Mouse (Mus musculus): ENCODE measurements around the gene Bnip2.
"Not testable (repeated sequence)": the region's sequence is repeated elsewhere in the genome, so short reads cannot be mapped to it uniquely, and the experiment has no call there.

Gene Bnip2

GRCm38 (mm10) chr9:70011537-70012407, 22.5 kb downstream of the Bnip2 start:
- no peak for DNase-seq

DNA sequence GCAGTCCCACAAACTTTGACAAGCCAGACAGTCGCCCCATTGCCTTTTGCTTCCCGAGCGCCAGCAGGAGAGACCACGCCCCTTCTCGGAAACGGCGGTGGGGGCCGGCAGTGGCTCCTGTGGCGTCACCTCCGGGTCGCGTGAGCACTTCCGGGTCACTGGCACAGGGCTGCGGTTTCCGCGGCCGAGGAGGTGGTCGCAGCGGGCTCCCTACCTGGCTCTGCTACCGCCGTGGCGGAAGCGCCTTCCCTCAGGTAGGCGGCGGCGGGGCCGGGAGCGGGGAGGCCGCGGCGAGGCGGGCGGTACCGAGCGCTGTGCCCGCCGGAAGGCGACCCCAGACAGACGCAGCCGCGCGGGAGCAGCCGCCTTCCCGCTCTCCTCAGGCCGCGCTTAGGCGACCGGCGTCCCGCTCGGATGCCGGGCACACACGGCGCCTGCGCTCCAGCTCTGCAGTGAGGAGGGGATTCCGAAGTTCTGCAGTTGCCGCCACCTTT, 23.2 kb downstream of the Bnip2 start, which contains the start of gene Gtf2a2:
Gene Gtf2a2 (plus strand): TSS at position 143 of the 494 bp plus-strand sequence.
- peak; percentile 95 for DNase-seq

GRCm38 (mm10) chr9:70015632-70016031, 26.4 kb downstream of the Bnip2 start:
- DNase-seq = no peak

DNA sequence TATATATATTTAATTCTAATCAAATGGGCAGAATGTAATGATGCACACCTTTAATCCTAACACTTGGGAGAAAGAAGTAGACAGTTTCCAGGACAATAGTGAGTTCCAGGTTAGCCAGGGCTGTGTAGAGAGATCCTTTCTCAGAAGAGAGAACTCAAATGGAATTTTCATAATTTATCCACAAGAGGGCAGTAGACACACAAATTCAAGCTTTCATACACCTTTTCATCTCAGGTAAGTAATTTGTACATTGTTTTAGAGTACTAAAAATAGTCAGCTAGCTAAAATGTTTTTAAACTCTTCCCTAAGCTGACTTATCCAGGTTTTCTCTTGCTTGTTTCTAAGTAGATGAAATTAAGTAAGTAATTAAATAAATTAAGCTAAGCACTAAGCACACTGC, 29.6 kb downstream of the Bnip2 start:
- no peak for DNase-seq

DNA sequence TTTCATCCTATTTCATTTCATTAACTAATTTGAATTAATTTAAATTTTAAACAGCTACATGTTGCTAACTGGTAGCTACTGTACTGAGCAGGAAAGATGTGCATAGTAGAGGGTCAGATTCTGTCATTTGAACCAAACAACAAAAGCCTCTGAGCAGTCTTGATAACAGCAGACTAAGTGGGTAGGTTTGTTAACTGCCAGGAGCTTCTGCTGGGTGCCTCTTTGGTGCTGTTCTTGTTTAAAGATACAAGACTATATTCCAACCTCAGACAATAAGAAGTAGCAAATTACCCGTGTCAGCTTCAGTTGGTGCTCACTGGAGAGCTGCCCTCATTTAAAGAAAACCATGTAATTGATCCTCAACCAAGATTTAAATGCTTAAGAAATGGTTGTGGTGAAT, 32.3 kb downstream of the Bnip2 start:
- DNase-seq = no peak

GRCm38 (mm10) chr9:70022083-70022482, 32.8 kb downstream of the Bnip2 start:
- DNase-seq = no peak

DNA sequence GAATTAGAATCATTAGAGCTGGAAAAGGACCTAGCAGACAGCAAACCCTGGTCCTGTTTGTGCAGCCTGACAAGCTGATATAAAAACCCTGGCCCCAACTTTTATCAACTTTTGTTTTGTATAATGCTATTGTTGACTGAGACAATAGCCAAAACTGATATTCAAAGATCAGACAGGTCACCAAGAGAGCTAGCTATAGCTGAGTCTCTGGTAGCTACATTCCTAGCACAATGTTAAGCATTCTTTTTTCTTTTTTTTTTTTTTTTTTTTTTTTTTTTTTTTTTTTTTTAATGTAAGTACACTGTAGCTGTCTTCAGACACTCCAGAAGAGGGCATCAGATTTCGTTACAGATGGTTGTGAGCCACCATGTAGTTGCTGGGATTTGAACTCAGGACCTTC, 34.3 kb downstream of the Bnip2 start:
- not testable (repeated sequence) for DNase-seq

GRCm38 (mm10) chr9:70024648-70025047, 35.4 kb downstream of the Bnip2 start:
- no peak for DNase-seq

DNA sequence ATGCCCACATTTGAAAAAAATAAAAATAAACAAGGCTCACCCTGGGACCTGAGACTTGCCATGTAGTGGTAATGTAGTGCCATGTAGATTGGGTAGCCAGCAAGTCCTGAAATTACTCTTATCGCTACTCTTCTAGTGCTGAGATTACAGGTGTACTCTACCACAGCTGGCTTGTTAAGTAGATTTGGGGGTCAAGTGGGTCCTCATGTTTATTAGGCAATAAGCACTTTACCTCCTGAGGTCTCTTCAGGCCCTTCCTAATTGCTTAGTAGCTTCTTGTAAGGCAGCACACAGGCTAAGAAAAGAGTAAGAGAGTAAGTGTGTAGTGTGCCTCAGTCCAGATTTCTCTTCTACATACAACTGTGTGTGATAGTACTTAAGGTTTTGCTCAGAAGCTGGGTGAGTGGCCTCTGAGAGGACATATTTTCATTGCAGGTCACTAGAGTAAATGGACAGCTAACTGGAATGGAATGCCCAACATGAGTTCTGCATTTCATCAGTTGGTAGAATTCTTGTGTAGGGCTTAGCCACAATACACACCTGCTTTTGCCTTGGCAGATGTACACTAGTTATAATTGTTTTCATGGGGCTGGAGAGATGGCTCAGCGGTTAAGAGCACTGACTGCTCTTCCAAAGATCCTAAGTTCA, 36.2 kb downstream of the Bnip2 start:
- no peak for DNase-seq

DNA sequence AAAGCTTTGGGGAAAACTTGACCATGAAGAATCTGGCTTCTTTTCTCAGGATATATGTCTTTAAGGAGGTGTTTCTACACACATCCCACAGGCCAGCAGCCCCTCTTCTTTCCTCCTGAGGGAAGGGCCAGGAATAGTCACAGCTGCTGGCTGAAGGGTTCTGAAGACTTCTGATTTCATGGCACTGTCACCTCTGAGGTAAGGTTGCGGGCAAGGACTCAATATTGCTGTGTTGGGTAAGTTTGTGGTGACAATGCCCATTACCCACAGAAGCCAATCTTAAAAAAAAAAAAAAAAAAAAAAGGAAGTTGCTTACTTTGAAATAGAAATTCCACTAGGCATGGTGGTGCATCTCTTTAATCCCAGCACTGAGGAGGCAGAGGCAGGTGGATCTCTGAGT, 42.9 kb downstream of the Bnip2 start:
- DNase-seq = no peak

DNA sequence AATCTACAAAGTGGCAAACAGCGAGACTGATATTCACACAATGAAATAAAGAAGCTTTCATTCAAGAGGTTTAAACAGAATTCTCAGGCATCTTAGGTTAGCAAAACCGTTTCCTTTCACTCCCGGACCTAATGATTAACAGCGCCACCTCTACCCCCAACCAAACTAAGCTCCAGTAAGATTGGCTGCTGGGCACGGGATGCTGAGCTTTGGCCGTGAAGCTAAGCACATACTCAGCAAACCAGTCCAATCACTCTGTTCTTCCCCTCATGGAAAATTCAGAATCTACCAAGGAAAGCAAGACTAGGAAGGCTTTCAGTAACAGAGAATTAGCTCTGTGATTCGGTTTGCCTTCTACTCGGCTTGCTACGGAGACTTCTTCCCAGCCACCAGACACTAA, 43.8 kb downstream of the Bnip2 start:
- DNase-seq = no peak

DNA sequence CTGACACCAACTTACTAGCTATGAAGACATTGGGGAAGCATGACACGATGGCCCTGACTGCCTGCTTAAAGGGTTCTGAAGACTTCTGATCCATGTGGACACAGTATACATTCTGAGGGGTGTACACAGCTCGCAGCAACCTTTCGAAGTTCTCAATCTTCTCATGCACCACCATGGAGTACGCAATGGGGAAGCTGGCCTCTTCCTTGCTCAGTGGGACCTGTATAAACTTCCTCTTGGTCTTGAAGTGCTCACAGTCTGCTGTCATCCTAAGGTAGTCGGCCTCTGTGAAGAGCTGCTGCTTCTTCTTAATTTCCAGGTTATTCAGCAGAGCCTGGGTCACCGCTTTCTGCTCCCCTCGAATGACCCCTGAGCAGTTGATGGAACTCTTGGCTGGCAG, 45.4 kb downstream of the Bnip2 start:
- DNase-seq = no peak

DNA sequence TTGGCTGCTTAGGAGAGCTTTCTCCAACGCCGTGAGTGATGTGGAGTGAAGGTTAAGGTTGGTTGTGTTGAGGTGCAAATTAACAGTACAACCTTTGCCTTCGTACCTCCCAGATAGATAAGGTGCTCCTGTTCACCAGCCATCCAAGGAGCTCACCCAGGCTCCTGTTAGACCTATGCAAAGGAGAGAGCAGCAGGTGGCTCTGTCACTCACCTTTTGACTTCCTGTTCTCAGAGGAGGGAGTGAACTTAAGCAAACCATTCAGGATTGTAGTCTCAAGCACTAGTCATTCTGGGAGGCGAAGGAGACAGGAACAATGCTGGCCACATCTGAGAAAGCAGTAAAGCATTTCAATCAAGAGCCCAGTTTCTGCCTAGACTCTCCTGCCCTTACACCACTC, 47.4 kb downstream of the Bnip2 start:
- DNase-seq = no peak

DNA sequence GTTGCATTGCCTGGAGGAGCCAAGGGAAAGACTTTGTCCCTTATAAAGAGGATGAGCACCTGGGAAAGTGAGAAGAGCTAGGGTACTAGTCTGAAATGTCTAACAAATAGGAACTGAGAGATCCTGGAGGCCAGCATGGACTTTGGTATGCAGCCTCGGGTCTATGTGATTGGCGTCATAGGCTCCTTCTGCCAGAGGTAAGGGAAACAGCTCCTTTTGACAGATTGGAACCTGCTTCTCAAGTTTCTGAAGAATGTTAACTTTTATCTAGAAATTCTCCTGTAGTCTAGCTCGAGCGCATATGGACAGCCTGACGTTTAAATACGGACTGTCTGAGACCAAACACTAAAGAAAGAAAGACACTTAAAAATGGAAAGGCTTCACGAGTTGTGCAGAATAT, 48.7 kb downstream of the Bnip2 start, which contains the start of gene Gcnt3:
Gene Gcnt3 (minus strand): TSS at position 101 of the 400 bp plus-strand sequence.
- DNase-seq = no peak

DNA sequence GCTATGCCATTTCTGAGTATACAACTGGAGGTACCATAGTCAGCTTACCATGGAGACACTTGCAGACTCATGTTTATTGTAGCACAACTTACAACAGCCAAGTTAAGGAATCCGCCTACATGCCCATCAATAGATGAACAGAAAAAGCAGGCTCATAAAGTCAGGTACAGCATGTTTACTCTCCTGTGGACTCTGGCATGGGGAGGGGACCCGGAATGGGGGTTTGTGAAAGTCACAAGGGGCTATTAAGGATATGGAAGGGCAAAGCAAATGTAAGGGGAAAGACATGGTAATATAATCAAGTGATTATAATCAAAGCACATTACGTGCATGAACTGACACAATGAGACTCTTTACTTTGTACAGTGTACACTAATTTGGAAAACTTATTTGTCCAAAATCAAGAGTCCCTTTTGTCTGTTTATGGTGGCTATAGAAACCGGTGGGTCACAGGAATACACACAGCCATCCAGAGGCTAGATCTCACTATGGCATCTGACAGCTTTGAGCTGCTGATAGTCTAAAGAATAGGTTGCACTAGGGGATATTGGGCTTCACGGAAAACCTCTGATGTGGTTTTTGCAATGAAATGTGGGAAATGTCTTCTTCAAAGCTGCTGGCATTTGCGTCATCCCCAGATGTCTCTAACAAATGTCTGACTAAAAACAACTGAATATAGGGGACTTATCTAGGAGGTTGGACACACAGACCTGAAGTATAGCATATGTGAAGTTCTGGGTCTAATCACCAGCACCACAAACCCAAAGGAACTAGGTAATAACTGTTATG, 50.5 kb downstream of the Bnip2 start:
- DNase-seq = no peak

GRCm38 (mm10) chr9:70040570-70040969, 51.3 kb downstream of the Bnip2 start:
- DNase-seq = no peak

GRCm38 (mm10) chr9:70042137-70042536, 52.9 kb downstream of the Bnip2 start:
- no peak for DNase-seq

GRCm38 (mm10) chr9:70042935-70043334, 53.7 kb downstream of the Bnip2 start:
- DNase-seq = no peak

DNA sequence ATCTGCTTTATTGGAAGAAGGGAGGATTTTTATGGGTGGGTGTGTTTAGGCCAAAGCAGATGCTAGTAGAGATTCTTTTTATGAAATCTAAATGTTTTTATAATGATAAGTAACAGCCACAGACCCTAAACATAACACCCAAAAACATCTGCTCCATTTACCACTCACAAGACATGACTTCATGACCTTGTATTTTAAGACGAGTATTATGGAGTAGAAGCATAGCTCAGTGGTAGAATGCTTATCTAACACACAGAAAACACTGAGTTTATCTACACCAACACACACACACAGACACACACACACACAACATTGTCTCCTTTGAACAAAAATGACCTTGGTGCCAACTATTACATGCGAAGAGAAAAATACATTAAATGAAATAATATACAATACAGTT, 55.6 kb downstream of the Bnip2 start:
- DNase-seq = no peak

GRCm38 (mm10) chr9:70046255-70046654, 57.0 kb downstream of the Bnip2 start:
- no peak for DNase-seq

GRCm38 (mm10) chr9:70047839-70048238, 58.6 kb downstream of the Bnip2 start:
- no peak for DNase-seq

DNA sequence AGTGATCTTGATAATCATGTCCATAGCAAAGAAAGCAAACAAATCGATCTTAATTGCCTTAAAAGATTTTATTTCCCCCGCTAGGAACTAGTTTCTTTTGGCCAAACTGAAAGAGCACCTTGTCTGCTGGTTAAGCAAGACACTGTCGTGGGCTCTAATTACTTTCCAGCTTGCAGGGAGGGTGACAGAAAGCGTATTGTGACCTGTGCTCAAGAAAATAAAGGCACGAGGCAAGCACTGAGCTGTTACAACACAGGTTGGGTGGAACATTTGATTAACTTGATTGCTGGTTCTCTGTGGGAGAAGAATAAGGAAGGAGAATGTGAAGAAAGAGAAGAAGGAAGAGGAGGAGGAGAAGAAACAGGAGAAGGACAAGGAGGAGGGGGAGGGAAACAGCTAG, 59.0 kb downstream of the Bnip2 start:
- DNase-seq = no peak

DNA sequence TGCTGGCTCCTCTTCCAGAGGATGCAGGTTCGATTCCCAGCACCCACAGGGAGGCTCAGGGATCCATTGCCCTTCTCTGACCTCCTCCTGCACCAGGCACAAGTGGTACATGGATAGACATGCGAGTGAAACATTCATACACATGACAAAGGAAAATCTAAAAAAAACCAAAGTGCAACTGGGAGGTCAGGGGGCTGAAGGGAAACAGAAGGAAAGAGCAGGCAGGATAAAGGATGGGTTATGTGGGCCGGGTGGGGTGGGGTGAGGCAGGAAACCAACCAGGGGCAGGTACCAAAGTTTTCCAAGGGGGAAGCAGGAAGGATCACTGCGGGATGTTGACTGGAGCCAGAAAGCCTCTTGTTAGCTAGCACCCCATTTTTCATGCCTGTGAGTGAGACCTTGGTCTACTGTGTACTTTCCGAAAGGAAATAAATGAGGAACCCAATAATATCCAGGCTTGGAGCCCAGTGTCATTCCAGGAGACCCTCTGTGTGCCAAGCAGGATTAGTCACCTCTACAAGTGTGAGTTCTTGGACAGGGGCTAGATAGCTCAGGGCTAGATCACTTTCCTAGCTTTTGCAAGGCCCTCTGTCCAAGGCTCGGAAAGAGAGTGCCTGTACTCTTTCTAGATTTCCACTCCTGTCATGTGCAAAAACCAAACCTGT, 59.6 kb downstream of the Bnip2 start:
- DNase-seq = no peak
